Mouse (Mus musculus) kidney, embryonic 15.5 days (tissue): Measurements from ENCODE around the gene Jmjd8. TPM values are rescaled to one million over a fixed set of nuclear protein-coding genes. Genes with fewer than 3 reads are reported as not detected.

Experiments used
- ATAC-seq: fragments of 200-750 bp; cut with Nextera tagmentation; replicated peaks from 2 replicates; pipeline ENCODE4 v1.8.0; 2017; ENCODE audit warnings: moderate TSS enrichment; ENCODE audit not compliant: low FRiP score
- H3K27ac ChIP-seq: fragments of 300-500 bp; sonication (generic); 2 replicates; pipeline ENCODE4 v1.5.1; 2015; ENCODE audit warnings: mild to moderate bottlenecking, inconsistent platforms
- H3K27me3 ChIP-seq: fragments of 300-500 bp; sonication (generic); 2 replicates; pipeline ENCODE4 v1.6.1; 2015; ENCODE audit warnings: inconsistent platforms
- H3K36me3 ChIP-seq: fragments of 300-500 bp; sonication (generic); 2 replicates; pipeline ENCODE4 v1.6.1; 2015; ENCODE audit warnings: inconsistent platforms
- H3K4me1 ChIP-seq: fragments of 300-500 bp; sonication (generic); 2 replicates; pipeline ENCODE4 v1.6.1; 2015; ENCODE audit warnings: inconsistent platforms
- H3K4me2 ChIP-seq: fragments of 300-500 bp; sonication (generic); 2 replicates; pipeline ENCODE4 v1.6.1; 2015; ENCODE audit warnings: moderate library complexity, mild to moderate bottlenecking, inconsistent platforms
- H3K4me3 ChIP-seq: fragments of 300-500 bp; sonication (generic); replicated peaks from 2 replicates; pipeline ENCODE4 v1.5.1; 2015; ENCODE audit warnings: mild to moderate bottlenecking, inconsistent platforms
- H3K9ac ChIP-seq: fragments of 300-500 bp; sonication (generic); 2 replicates; pipeline ENCODE4 v1.6.1; 2015; ENCODE audit warnings: mild to moderate bottlenecking, inconsistent platforms
- H3K9me3 ChIP-seq: fragments of 300-500 bp; sonication (generic); replicated peaks from 2 replicates; pipeline ENCODE4 v1.6.1; 2016; ENCODE audit warnings: inconsistent platforms
- WGBS: fragments of 180-500 bp; shearing (Covaris S2); methylation state at CpG from one replicate; pipeline ENCODE4 v1.1.7; 2015; ENCODE audit warnings: mixed read lengths; 5-methylcytosine and 5-hydroxymethylcytosine counted together
- polyA plus RNA-seq: library from polyadenylated mRNA; unstranded; fragments of >200 nt; fragmentation: Nextera tagmentation; extraction: Ambion mirVana; gene quantifications from 2 replicates; pipeline ENCODE4 v1.2.1, GENCODE M21; 2015

The Jmjd8 gene
- polyA plus RNA-seq: 56.2 and 61.4 TPM in 2 replicates

- WGBS: under 1% methylated on average over 32 of the region's 32 CpGs
- Histone ChIP-seq H3K4me1 (peaks cover 71% of the 10 kb centered on the region), H3K4me2 (peak within 1 kb of the TSS; percentile 95), H3K9me3 (no peaks in the 10 kb centered on the region), H3K36me3 (peaks cover 50% of the 10 kb centered on the region), H3K27me3 (no peaks in the 10 kb centered on the region), H3K4me3 (peak within 1 kb of the TSS; percentile 57), H3K9ac (peak within 1 kb of the TSS; percentile 66), H3K27ac (peak within 1 kb of the TSS; percentile 95)
- no peak; the same call in 1 of the 2 replicates for ATAC-seq
These were observed at the start of gene Jmjd8 for GRCm38 (mm10) chr17:25828712-25829557. Jmjd8 (plus strand) TSS chr17:25828867.

- Histone ChIP-seq H3K36me3 (peaks cover 67% of the 10 kb centered on the region), H3K9ac (no peak overlapping the region), H3K4me2 (no peak overlapping the region), H3K4me3 (no peak overlapping the region), H3K27ac (no peak overlapping the region), H3K4me1 (peaks cover 19% of the 10 kb centered on the region), H3K27me3 (no peaks in the 10 kb centered on the region), H3K9me3 (no peaks in the 10 kb centered on the region)
- 78% methylated on average over 6 of the region's 6 CpGs for WGBS
- ATAC-seq: no peak
These were observed 47.3 kb upstream of the Jmjd8 start for GRCm38 (mm10) chr17:25781339-25781738.

DNA sequence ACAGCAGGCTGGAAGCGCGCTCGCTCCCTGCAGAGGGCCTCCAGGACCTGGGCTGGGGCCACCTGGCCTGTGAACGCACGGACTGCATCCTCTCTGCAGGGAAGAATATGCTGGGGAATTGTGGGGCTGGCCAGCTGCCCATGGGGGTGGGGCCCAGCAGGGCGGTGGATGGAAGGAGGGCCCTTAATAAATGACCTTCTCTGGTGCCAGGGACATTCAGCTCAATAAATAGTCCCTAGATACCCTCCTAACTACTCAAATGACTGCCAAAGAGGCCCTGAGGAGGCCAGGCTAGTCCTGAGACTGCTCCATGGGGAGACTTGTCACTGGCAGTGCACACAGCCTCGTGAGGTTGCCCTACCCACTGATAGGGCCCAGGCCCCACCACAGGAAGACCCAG, 45.6 kb upstream of the Jmjd8 start:
- peaks cover 68% of the 10 kb centered on the region for H3K36me3 ChIP-seq
- 84% methylated on average over 7 of the region's 7 CpGs for WGBS
- H3K9ac ChIP-seq: no peak overlapping the region
- no peak for ATAC-seq
- H3K27me3 ChIP-seq: no peaks in the 10 kb centered on the region
- H3K9me3 ChIP-seq: no peaks in the 10 kb centered on the region
- H3K4me1 ChIP-seq: peaks cover 20% of the 10 kb centered on the region
- H3K4me2 ChIP-seq: no peak overlapping the region
- no peak overlapping the region for H3K4me3 ChIP-seq
- H3K27ac ChIP-seq: no peak overlapping the region

DNA sequence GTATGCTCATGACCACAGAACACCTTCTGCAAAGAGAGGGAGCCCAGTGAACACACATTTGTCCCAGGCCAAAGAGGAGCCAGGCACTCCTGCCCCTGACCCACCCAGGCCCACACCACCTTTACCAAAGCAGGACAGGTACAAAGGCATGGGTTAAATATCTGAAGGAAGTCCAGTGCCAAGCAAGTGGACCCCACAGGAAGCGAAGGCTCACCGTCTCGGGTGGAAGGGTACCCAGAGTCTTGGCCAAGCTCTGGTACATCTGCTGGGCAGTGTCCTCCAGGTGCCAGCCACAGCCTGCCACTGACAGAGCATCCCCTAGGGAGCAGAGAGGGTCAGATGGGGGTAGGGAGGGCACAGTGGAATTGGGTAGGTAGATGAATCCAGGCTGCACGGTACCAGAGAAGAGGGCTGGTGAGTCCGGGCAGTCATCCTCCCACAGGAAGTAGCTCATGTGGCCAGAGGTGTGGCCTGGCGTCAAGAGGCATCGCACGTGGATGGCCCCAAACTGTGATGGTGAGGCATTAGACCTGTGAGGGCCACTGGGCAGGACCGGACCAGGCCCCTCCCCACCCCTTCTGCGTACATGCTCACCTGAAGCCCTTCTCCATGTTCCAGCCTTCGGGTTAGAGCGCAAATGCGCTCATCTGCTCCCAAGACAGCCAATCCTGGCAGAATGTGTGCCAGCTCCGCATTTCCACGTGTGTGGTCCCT, 44.6 kb upstream of the Jmjd8 start:
- Histone ChIP-seq H3K9me3 (no peaks in the 10 kb centered on the region), H3K27me3 (no peaks in the 10 kb centered on the region), H3K9ac (peak overlapping the region; percentile 69; the same call in 1 of the 2 replicates), H3K4me2 (peak overlapping the region; percentile 67), H3K27ac (no peak overlapping the region), H3K4me3 (peak overlapping the region; percentile 72), H3K4me1 (peaks cover 20% of the 10 kb centered on the region), H3K36me3 (peaks cover 70% of the 10 kb centered on the region)
- ATAC-seq: no peak
- 75% methylated on average over 15 of the region's 15 CpGs for WGBS

DNA sequence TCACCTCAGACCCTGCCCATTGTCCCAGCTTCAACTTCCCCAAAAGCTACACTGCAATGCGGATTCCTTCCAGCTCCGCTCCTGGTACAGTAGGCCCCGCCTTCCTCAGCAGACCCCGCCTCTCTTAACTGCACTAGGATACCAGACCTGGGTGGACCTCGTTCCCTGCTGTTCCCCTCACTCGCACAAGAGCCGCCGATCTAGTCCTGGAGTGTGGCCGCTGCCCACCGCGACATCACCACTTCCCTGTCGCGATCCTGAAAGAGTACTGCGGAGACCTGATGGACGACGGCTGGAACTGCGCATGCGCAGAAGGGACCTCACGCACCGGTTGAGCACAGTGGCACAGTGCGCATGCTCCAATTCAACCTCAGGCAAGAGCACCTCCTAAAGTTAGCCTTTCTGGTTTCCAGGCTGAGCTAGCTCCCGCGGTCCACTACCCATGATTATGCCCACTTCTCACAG, 43.4 kb upstream of the Jmjd8 start, which contains the start of gene Haghl:
Gene Haghl, minus strand, starts transcription at position 393 of the 465 bp plus-strand sequence.
- no peaks in the 10 kb centered on the region for H3K9me3 ChIP-seq
- H3K4me3 ChIP-seq: peak within 1 kb of the TSS; percentile 72
- peaks cover 69% of the 10 kb centered on the region for H3K36me3 ChIP-seq
- WGBS: under 1% methylated on average over 23 of the region's 23 CpGs
- ATAC-seq: peak; percentile 86
- peak within 1 kb of the TSS; percentile 67 for H3K4me2 ChIP-seq
- H3K27ac ChIP-seq: peak within 1 kb of the TSS; percentile 96
- H3K27me3 ChIP-seq: no peaks in the 10 kb centered on the region
- peak within 1 kb of the TSS; percentile 69 for H3K9ac ChIP-seq
- H3K4me1 ChIP-seq: peaks cover 20% of the 10 kb centered on the region

GRCm38 (mm10) chr17:25786280-25786679, 42.4 kb upstream of the Jmjd8 start, which contains the start of gene Ccdc78:
Ccdc78 (plus strand) TSS chr17:25786580.
- ATAC-seq: no peak

DNA sequence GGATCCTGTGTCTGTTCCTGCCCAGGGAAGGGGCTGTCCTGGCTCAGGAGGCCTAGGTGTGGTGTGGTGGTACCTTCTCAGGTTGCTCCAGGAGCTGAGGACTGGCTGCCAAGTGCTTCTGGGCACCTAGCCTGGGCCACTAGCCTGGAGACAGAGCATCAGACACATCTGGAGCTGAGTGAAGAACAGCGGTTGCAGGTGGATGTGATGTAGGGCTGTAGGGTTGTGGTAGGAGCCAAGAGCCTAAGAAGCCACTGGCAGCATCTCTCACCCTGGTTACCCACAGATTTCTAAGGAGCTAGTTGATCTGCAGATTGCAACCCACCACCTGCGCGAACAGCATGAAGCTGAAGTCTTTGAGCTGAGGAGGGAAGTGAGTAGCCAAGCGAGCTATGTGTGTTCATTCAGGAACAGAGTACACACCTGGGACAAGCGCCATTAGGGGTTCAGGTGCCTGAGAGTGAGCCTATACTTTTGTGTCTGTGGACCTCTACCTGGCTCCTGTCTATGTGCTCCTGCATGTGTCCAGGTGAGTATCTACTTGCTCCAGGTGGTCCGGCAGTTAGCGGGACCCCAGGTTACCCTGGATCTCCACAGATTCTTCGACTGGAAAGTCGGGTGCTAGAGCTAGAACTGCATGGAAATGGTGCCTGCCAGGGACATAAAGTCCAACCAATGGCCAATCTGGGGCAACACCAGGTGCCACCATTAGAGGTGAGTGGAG, 41.7 kb upstream of the Jmjd8 start:
- peaks cover 57% of the 10 kb centered on the region for H3K36me3 ChIP-seq
- WGBS: 90% methylated on average over 9 of the region's 9 CpGs
- no peak overlapping the region for H3K27ac ChIP-seq
- peaks cover 34% of the 10 kb centered on the region for H3K4me1 ChIP-seq
- H3K4me2 ChIP-seq: no peak overlapping the region
- ATAC-seq: no peak
- H3K9me3 ChIP-seq: no peaks in the 10 kb centered on the region
- no peaks in the 10 kb centered on the region for H3K27me3 ChIP-seq
- no peak overlapping the region for H3K9ac ChIP-seq
- H3K4me3 ChIP-seq: no peak overlapping the region

More at GRCm38 (mm10) chr17:25786280-25786679, 42.4 kb upstream of the Jmjd8 start, which contains the start of gene Ccdc78:
- Histone ChIP-seq H3K27ac (peak within 1 kb of the TSS; percentile 96), H3K9ac (peak within 1 kb of the TSS; percentile 69), H3K36me3 (peaks cover 64% of the 10 kb centered on the region), H3K27me3 (no peaks in the 10 kb centered on the region), H3K4me3 (peak within 1 kb of the TSS; percentile 72), H3K4me1 (peaks cover 29% of the 10 kb centered on the region), H3K9me3 (no peaks in the 10 kb centered on the region), H3K4me2 (peak within 1 kb of the TSS; percentile 67)
- WGBS: 83% methylated on average over 3 of the region's 3 CpGs

DNA sequence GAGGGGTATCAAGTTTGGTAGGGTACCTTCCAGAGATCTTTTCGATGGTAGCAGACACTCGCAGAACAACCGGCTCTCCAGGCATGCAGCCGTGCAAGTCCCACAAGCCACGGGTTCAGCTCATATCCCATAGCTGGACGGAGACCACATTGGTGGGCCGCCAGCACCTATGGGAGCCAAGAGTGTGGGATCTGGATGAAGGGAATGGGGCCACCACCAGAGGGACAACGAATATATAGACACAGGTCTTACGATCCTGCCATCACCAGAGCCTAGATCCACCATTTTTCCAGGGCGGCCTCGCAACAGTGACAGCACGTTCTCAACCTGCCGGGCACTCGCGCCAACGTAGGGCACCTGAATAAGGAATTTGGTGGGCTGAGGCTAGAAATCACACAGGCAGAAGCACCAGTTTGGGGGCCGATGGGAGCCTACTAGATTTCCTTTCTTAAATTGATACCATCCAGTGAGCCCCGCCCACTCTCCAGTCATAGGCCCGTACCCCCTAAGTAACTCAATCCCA, 37.3 kb upstream of the Jmjd8 start:
- ATAC-seq: no peak; the same call in 1 of the 2 replicates
- H3K4me1 ChIP-seq: peaks cover 54% of the 10 kb centered on the region
- WGBS: 25% methylated on average over 19 of the region's 19 CpGs

DNA sequence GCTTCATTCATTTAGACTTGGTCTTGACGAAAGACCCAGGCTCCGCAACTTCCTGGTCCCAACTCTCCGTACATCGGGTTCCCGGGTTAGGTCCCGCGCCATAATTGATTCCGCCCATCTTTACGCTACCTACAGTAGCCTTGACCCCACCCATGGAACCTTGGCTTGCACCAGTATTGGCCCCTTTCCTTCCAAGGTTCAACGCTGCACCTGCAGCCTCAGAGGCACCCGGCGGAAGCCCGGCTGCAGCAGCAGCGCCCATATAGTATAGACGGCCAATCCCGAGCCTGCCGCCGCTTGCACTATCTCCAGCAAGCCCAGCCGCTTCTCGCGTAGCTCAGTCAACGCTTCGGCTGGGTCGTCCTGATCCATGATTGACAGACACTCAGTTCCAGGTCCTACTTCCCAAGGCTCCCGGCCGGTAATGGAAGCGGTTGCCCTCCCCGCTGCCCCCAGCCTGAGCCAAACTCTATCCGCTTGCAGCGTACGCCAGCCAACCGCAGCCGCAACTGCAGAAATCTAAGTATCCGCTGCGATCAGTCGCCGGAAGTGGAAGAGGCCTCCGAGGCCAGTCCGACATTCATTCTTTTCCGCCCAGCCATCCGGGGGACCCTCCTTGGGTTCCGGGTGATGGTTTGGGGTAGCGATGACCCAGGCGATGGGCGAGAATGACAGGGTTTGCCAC, 36.7 kb upstream of the Jmjd8 start:
- WGBS: under 1% methylated on average over 45 of the region's 45 CpGs
- Histone ChIP-seq H3K36me3 (peaks cover 38% of the 10 kb centered on the region), H3K9me3 (no peaks in the 10 kb centered on the region), H3K4me2 (peak overlapping the region; percentile 79), H3K9ac (peak overlapping the region; percentile 73), H3K4me3 (peak overlapping the region; percentile 78), H3K4me1 (peaks cover 55% of the 10 kb centered on the region), H3K27me3 (no peaks in the 10 kb centered on the region), H3K27ac (peak overlapping the region; percentile 98)
- peak; percentile 49 for ATAC-seq

More for the DNA sequence above, 37.3 kb upstream of the Jmjd8 start:
- Histone ChIP-seq H3K27me3 (no peaks in the 10 kb centered on the region), H3K9me3 (no peaks in the 10 kb centered on the region), H3K4me3 (peak overlapping the region; percentile 78), H3K4me2 (peak overlapping the region; percentile 79), H3K36me3 (peaks cover 40% of the 10 kb centered on the region), H3K9ac (peak overlapping the region; percentile 73), H3K27ac (peak overlapping the region; percentile 98)

- peaks cover 31% of the 10 kb centered on the region for H3K36me3 ChIP-seq
- H3K27ac ChIP-seq: peak within 1 kb of the TSS; percentile 98
- no peaks in the 10 kb centered on the region for H3K9me3 ChIP-seq
- peak; percentile 59; the same call in 1 of the 2 replicates for ATAC-seq
- no peaks in the 10 kb centered on the region for H3K27me3 ChIP-seq
- peak within 1 kb of the TSS; percentile 79 for H3K4me2 ChIP-seq
- H3K9ac ChIP-seq: peak within 1 kb of the TSS; percentile 73
- H3K4me1 ChIP-seq: peaks cover 61% of the 10 kb centered on the region
- H3K4me3 ChIP-seq: peak within 1 kb of the TSS; percentile 78
- 0% methylated on average over 14 of the region's 14 CpGs for WGBS
These were observed 36.1 kb upstream of the Jmjd8 start, which contains the start of gene Fam173a for GRCm38 (mm10) chr17:25792615-25793014. Fam173a (minus strand) TSS chr17:25792901.
